Mouse (Mus musculus): ENCODE measurements at regions not wholly inside any gene's neighbourhood (a gene's known extent, or its start where the extent isn't known, plus 50 kb on each side); places are given as distances from the start of the nearest gene placed in this dataset.
A peak's percentile ranks its signal among the peaks of the same experiment; 100 is the strongest.

- no peak for DNase-seq (ENCODE audit: low spot score)
These were observed 254.0 kb downstream of the Tle4 start for GRCm38 (mm10) chr19:14343890-14344289.

DNA sequence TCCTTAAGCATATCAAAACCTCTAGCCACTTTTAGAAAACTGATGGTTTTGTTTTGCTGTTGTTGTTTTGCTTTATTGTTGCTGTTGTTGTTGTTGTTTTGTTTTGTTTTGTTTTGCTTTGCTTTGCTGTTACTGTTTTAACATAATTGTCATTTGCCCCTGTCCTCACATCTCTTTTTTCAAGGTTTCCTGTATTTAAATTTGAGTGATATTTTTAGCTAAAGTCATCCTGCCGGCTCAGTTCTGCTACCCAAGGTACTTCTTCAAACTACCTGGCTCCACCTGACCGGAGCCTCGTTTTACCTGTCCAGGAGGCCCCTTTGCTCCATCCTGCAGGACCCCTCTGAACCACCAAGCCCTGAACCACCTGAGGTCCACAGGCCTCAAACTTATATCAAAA lies 253.4 kb downstream of the Tle4 start:
- no peak for DNase-seq (ENCODE audit: low spot score)

DNA sequence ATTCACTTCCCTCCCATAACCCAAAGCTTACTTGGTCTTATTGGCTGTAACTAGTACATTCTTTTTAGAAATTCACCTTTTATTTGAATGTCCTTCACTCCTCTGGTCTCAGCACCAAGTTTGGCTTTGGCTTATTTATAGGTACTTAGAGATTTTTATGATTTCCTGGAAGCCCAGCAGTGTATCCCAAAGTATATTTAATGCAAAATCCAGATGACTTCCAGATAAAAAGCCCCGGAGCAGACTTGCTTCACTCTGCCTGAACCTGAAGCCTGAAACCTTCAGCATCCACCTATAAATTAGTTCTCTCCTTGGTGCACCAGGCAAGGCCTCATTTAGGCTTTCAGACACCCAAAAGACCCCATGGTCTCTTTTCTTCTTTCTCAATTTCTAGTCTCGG lies 250.8 kb downstream of the Tle4 start:
- DNase-seq (ENCODE audit: low spot score), result no peak

DNA sequence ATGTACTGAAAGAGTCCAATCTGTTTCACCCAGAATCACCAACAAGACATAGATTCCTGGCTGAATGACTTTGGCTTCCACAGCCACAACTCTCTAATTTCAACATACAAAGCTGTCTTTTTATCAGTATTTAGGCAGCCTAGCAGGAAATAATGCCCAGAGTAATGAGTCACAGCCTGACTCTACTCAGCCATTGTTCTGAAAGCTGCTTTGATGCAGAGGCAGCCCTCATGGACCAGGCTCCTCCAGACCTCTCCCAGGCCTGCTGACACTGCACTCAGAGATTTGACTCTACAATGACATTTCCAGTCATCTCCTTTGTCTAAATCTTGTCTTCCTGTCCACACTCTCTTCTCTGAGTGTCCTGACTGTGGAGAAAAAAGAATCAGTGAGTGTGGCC lies 250.4 kb downstream of the Tle4 start:
- DNase-seq (ENCODE audit: low spot score), result peak; percentile 7

- DNase-seq (ENCODE audit: low spot score), result no peak
These were observed 248.1 kb downstream of the Tle4 start for GRCm38 (mm10) chr19:14349753-14350152.

GRCm38 (mm10) chr19:14351728-14352340 lies 246.0 kb downstream of the Tle4 start:
- no peak for DNase-seq (ENCODE audit: low spot score)

DNA sequence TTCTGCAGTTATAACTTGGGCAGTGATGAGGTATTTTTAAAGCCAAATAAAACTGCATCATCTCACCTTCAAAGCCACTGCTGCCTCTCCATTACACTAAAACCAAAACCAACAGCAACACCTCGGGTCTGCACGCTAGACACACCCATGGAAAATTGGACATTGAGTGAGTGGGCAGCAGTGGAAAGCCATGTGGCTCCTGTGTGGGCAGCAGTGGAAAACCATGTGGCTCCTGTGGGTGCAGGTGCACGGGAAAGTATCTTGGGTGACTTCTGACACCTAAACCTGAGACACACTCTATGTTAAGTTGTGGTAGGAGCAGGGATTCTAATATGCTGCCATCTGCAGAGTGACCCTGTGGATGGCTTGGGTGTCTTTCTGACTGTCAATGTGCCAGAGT lies 245.3 kb downstream of the Tle4 start:
- DNase-seq (ENCODE audit: low spot score), result no peak

GRCm38 (mm10) chr19:14353151-14353550 lies 244.7 kb downstream of the Tle4 start:
- DNase-seq (ENCODE audit: low spot score), result no peak

GRCm38 (mm10) chr19:14355128-14355527 lies 242.7 kb downstream of the Tle4 start:
- DNase-seq (ENCODE audit: low spot score), result no peak

DNA sequence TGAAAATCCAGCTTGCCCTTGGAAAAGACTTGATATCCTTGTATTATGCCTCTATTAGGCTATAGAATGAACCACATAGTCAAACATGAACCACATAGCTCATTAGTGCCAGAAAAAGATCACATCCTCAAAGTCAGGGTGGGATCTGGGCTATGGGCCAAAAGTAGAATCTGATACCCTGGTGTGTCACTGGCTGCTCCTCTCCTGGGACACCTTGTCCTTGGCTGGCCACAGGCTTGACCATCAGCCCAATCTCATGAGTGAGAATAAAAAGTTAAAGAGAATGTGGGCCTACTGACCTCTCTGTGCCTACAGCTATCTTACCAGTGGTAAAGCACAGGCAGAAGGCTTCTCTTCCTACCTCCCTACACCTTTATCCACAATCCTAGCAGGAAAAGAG lies 241.9 kb downstream of the Tle4 start:
- no peak for DNase-seq (ENCODE audit: low spot score)

DNA sequence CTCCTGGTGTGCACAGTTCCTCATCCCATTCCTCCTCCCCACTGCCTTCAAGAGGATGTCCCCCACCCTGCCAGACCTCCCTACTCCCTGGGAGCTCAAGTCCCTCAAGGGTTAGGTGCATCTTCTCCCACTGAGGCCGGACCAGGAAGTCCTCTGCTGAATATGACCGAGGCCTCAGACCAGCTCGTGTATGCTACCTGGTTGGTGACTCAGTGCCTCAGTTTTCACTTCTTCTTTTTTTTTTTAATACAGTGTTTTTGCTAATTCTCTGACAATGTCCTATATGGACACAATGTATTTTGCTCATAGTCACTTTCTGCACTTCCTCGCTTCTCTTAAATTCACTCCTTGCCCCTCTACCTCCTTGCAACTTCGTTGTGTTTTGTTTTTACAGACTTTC lies 237.2 kb downstream of the Tle4 start:
- no peak for DNase-seq (ENCODE audit: low spot score)

DNA sequence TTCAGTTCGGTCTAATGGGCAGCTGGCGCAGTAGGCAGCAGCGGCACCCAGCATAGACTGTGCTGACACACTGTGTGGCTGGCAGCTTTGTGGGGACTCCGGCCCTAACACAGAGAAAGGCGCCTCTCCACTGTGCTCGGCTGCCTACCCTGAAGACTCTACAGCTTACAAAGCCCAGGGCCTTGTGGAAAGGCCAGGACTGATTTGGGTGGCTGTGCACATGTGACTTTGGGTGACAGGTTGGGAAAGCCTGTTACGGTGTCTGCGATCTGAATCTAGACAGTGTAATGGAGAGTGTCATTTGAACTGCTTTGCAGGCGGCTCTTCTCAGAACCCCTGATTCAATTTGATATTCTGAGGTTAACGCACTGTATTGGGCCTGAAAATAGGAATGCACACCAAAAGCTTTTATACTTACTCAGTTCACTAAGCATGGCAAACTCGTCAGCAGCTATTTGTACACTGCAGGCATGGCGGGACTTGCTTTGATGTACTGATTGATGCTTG lies 228.7 kb downstream of the Tle4 start:
- no peak for DNase-seq (ENCODE audit: low spot score)

- no peak for DNase-seq (ENCODE audit: low spot score)
These were observed 226.5 kb downstream of the Tle4 start for GRCm38 (mm10) chr19:14371360-14371759.

DNA sequence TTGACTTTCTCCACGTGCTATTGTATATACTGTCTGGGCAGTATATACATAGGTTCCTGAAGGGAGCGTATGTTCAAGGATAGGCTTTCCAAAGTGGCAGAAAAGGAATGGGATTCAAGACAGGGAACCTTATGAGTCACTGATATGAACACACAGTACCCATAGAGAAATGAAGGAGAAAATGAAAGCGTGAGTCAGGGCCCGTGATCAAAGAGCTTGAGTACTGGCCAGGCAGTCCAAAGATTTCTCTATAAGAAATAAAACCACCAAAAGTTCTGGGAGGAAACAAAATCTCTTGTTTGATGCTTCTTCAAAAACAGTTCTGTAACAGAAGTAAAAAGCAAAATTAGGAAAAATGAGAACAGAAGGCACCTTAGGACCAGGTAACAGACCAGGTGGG lies 223.9 kb downstream of the Tle4 start:
- no peak for DNase-seq (ENCODE audit: low spot score)

- no peak for DNase-seq (ENCODE audit: low spot score)
These were observed 217.0 kb downstream of the Tle4 start for GRCm38 (mm10) chr19:14380898-14381297.

DNA sequence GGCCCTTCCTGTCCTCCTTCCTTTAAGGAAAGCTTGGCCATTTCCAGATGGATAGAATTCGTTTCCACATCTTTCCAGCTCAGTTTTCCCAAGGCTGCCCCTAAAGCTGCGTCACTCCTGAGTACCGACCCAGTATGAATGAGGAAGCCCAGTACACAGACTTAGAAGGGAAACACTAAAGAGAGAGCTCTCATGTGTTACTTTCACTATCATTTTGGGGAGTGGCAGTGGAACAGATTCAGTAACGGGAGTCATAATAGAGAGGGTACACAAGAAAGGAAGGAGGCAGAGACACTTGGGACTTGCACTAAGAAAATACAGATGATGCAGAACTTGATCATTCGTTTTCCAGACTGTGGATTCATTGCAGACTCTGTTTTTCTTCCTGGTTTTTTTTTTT lies 210.1 kb downstream of the Tle4 start:
- DNase-seq (ENCODE audit: low spot score), result no peak

- no peak for DNase-seq (ENCODE audit: low spot score)
These were observed 209.3 kb downstream of the Tle4 start for GRCm38 (mm10) chr19:14388539-14388938.

GRCm38 (mm10) chr19:14389881-14390837 lies 207.7 kb downstream of the Tle4 start:
- DNase-seq (ENCODE audit: low spot score), result no peak

DNA sequence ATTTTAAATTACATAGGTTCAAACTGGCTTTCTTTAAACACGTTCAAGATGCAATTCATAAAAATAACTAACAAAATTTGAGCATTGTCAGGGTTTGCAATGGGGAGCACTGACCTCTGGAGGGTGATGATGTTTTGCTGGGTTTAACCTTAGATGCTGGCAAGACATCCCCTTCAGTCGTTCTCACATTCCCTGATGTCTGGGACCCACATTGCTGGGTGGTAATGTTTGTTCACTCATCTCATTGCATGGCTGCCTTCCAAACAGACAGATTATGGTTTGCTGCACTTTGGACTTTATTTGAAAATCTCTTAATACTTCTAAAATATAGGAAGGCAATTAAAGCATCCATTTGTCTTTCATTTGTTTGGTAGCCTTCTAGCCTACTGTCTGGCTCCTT lies 206.9 kb downstream of the Tle4 start:
- no peak for DNase-seq (ENCODE audit: low spot score)

Data from MN1 (cell line).